Mouse (Mus musculus) stomach, adult 2 months (tissue): Measurements from ENCODE around the gene Baiap2. TPM values are rescaled to one million over a fixed set of nuclear protein-coding genes. Genes with fewer than 3 reads are reported as not detected.

Experiments
- polyA plus RNA-seq: library from polyadenylated mRNA; depleted of rRNA; stranded (reverse); fragments of >200 nt; gene quantifications from 2 replicates; pipeline ENCODE4 v1.2.3, GENCODE M21; 2012; rRNA removed

Gene Baiap2
- polyA plus RNA-seq, result 58.7 and 60.2 TPM in 2 replicates

DNA sequence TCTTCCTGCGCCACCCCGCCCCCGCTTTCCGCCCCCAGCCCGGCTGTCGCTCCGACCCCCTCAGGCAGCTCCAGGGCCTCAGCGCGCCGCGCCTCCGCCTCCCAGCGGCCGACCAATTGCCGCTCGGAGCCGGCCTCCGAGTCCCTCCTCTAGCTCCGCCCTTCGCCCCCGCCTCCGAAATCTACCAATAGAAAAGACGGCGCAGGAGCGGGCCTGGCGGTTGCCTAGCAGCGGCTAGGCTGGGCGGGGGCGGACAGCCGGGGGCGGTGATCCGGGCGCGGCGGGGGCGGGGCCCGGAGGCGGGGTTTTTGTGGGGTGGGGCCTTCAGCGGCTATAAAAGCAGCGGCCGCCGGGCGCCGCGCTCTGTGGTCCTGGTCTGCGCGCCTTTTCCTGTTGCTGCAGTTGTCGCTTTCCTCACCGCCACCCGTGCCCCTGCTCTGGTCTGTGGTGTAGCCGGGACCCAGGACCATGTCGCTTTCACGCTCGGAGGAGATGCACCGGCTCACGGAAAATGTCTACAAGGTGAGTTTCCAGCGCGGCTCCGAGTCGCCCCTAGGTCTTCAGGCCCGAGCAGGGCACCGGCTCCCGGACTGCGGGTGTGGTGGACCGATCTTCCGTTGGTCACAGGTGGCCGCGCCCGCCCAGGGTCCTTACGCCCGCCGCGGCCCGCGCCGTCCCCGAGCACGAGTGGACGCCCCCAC lies at the start of gene Baiap2:
Gene Baiap2, plus strand, starts transcription at position 37 of the 701 bp plus-strand sequence.

GRCm38 (mm10) chr11:119913291-119913934 lies 29.1 kb upstream of the Baiap2 start, which contains the start of gene Chmp6:
Chmp6 (plus strand) TSS chr11:119913441.

DNA sequence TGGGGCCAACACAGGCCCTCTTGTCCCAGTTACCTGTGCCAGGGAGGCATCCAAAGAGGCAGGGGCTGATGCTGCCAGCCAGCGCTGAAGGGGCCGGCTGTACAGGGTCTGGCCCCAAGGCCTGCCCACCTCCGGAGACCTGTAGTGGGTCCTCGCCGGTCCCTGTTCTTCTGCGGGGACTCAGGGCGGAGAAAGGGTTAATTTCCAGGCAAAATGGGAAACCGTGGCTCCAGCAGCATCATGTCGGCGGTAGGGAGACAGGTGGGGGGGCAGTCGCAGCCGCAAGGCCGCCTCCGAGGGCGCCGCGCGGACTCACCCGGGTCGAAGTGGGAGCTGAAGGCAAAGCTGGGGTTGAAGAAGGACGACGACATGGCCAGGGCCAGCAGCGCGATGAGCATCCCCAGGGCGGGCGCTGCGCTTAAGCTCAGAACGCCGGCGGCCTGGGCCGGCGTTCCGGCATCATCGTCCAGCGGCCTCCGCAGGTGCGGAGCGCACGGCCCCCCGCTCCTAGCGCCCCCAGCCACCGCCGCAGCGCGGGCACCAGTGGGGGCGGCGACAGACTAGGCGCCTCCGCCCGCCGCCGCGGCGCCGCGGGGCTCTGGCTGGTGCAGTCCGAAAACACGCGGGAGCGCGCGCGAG lies 104.1 kb downstream of the Baiap2 start, which contains the start of gene Aatk:
Gene Aatk, minus strand, starts transcription at position 615 of the 639 bp plus-strand sequence.

Other genes starting within 250 kb of the Baiap2 start
- gene Chmp6, start 29.3 kb upstream of the Baiap2 start, polyA plus RNA-seq, result 42.6 and 65.7 TPM in 2 replicates
- gene Aatk, start 104.4 kb downstream of the Baiap2 start, polyA plus RNA-seq, result 5.9 and 7.3 TPM in 2 replicates
- 1.9 and 4.0 TPM in 2 replicates for gene Cep131, start 144.1 kb downstream of the Baiap2 start, polyA plus RNA-seq
- gene Tepsin, start 156.0 kb downstream of the Baiap2 start, polyA plus RNA-seq, result 26.1 and 29.5 TPM in 2 replicates
- 33.9 and 42.6 TPM in 2 replicates for gene Ndufaf8, start 156.2 kb downstream of the Baiap2 start, polyA plus RNA-seq
- 27.4 and 28.0 TPM in 2 replicates for gene Slc38a10, start 208.6 kb downstream of the Baiap2 start, polyA plus RNA-seq